Comparison of ENCODE assay signal across 9 mouse cellular contexts in the genomic region with DNA sequence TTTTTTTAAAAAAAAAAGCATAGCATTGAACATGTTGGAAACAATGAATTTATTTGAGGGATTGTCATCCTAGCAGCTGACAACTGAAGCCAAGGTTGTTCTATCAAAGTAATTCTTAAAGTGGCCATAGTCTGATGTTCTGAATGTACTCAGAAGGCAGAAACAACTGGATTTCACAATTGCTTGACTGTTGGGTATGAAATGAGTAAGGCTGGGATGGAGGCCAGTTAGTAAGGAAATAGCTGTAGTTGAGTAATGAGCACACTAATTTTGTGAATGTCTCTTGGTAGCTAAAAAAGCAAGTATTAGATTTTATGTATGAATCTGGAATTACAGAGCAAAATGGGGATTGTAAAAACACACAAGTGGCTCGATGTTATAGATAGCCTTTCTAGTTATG. TPM values are rescaled to one million over a fixed set of nuclear protein-coding genes. Genes with fewer than 3 reads are reported as not detected.
"Had no signal": no experiment of that assay in that cellular context is flagged by ENCODE, and none has a peak within 500 bp of the region (broad histone marks: within the 10 kb centered on the region; RNA-seq: fewer than 3 reads in every experiment).

No protein-coding gene starts in this region.

- DNase-seq: kidney, adult 9 months; kidney, postnatal 36 days; left cerebral cortex, postnatal 4 days; lung, adult 18-20 months; right cerebral cortex, postnatal 14 days; thymus, postnatal 36 days had no signal

RNA-seq across cellular contexts. Expression of a gene that starts 41.5 kb away (rescaled TPM):
- total RNA-seq: layer of hippocampus, adult 18-20 months; layer of hippocampus, postnatal 10 days; left cerebral cortex, postnatal 4 days; megakaryocyte-erythroid progenitor cell, adult 5-6 weeks had no signal
